Mouse (Mus musculus) cerebellum, adult 11 months (tissue): Measurements from ENCODE around the gene Rnf11.
A peak's percentile ranks its signal among the peaks of the same experiment; 100 is the strongest.

Source experiments
- DNase-seq: peaks from one replicate; pipeline ENCODE4 v3.0.0; 2022

Gene Rnf11

DNA sequence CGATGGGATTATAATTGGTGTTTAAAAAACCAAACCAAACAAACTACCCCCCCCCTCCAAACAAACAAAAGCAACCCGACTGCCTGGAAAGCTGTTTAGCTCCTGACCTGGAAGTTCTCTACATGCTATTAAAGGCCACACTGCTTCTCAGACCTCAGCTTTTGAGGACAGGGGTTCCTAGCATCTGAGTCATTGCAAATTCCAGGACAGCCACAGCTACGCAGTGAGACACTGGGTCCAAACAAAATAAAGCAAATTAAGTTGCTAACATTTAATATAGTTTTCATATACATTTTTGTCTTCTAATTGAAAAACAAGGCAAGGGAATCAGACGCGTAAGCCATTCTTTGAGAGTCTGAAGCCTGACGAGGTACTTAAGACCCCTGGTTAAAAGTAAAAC, 40.1 kb downstream of the Rnf11 start:
- no peak for DNase-seq

DNA sequence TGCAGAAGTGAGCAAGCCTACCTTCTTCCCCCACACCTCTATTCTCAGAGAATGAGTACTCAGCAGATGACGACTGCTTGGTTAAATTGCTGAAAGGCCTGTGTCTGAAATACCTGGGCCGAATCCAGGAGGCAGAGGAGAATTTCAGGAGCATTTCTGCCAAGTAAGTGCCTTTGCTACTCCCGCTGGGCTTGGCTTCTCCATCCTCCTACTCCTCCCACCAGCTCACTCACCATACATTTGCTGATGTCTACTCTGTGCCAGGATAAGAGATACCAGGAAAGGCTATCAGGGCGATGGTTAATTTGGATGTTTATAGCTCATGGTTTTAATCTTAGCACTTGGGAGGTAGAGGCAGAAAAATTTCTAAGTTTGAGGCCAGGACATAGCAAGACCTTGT, 41.9 kb downstream of the Rnf11 start:
- DNase-seq = peak; percentile 52

DNA sequence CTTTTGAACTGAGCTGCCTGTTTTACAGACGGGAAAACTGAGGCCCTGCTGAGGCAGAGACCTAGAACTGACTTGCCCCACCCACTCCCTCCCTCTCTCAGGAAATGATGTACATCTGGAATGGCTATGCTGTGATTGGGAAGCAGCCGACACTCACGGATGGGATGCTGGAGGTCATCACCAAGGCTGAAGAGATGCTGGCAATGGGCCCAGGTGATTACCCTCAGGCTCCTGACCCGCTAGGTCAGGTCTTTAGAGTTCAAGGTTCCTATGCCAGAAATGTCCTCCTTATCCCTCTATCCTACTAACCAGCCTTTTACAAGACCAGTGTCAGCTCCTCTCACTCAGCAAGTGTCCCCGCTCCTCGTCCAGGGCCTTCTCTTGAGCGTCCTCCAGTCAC, 42.4 kb downstream of the Rnf11 start:
- no peak for DNase-seq

DNA sequence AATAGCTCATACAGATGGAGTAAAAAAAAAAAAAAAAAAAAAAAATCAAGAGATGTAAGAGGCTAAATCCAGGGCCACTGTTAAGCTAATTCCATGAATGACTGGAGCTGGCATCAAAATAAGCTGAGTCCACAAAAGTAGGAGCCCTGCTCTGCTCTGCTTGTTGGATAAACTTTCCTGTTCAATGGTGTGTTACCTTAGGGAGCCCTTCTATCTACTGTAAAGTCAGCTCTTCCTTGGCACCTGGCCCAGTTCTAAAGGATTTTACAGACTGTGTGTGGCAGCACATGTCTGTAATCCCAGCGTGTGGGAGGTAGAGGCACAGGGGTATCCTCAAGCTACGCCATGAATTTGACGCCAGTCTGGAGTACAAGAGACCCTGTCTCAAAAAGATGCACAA, 43.5 kb downstream of the Rnf11 start:
- DNase-seq = no peak

DNA sequence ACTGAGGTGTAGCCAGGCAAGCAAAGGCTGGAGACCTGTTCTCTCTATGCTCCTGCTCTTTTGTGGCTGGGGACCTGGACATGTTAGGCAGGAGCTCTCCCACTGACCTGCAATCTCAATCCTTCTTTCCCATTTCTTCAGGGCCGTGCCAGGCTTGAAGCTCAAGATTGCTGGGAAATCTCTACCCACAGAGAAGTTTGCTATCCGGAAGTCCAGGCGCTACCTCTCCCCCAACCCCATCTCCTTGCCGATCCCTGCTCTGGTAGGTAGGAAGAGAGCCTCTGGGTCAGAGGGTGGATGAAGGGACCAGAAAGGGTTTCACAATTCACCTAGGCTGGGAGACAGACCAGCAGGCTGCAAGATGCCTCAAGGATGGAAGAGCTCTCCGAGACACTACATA, 44.1 kb downstream of the Rnf11 start:
- DNase-seq = no peak

DNA sequence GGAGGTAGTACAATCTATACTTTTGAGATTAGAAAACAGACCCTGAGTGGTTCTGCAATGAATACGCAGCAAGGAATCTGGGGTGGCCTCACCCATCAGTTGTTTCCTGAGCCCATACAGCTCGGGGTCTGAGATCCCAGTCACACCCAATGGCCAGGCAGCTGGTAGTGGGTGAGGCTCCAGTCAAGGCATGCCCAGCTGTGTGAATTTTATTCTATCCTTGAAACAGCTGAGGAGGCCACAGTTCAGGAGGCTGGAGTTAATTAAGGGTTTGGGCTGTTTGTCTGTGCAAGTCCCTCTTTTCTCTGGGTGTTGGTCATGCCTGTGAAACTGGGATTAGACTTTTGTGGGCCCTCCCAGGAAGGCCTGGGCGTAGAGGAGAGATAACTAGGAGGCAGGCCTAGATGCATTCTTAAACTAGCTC, 44.7 kb downstream of the Rnf11 start:
- DNase-seq = no peak

GRCm38 (mm10) chr4:109439101-109439500, 45.4 kb downstream of the Rnf11 start:
- no peak for DNase-seq

DNA sequence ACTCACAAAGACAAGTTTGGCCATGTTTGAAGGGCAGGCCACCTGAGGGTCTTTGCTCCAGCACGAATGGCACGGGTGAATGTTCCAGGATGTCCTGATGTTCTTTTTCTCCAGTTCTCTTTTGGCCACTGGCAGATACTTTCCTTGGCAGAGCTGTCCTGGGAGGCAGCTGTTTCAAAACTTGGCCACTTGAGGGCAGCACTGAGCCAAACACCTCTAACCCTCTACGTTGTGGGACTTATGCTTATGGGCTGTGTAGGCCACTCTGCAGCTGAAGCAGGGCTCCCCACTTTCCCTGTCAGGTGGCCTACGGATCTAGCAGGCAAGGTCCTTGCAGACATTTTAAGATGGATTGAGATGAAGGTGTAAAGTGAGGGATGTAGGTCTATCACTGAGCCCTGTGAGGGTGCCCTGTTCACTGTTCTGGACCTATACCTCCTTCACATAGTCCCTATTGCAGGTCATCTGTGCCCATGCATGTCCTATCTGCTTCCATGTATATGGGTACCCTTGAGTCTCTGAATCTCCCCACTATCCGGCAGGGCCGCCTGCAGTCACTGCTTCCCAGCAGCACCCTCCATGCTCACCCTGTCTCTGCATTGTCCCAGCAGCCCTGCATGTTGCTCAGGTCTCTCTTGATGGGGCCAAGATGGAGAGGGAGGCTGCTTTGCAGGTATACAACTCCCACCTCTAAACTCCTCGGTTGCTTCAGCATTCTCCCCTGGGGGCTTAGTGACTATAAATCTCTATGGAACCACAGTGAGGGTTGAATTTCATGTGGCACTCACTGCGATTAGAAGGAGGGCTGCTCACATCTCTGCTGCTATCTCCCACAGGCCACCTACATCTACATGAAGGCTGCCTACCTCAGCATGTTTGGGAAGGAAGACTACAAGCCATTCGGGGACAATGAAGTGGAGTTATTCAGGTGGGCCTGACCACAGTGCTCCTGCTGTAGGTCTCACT, 46.3 kb downstream of the Rnf11 start:
- peak; percentile 54 for DNase-seq

DNA sequence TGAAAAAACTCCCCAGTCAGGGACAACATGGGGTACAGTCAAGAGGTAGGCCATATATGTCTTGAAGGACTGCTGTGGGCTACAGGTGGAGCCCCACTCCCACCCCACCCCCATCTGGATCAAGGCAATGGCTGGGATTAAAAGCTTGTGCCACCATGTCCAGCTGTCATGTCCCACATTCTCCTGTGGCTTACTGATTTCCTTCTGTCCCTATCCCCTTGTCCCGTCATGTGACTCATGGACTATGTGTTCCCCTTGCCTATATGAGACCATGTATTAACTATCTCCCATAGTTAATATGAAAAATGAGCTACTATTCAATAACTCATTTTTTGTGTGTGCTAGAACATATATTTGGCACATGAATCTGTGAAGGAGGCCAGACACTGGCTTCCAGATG, 50.3 kb downstream of the Rnf11 start:
- no peak for DNase-seq

GRCm38 (mm10) chr4:109433641-109434040, 50.9 kb downstream of the Rnf11 start:
- DNase-seq = no peak

DNA sequence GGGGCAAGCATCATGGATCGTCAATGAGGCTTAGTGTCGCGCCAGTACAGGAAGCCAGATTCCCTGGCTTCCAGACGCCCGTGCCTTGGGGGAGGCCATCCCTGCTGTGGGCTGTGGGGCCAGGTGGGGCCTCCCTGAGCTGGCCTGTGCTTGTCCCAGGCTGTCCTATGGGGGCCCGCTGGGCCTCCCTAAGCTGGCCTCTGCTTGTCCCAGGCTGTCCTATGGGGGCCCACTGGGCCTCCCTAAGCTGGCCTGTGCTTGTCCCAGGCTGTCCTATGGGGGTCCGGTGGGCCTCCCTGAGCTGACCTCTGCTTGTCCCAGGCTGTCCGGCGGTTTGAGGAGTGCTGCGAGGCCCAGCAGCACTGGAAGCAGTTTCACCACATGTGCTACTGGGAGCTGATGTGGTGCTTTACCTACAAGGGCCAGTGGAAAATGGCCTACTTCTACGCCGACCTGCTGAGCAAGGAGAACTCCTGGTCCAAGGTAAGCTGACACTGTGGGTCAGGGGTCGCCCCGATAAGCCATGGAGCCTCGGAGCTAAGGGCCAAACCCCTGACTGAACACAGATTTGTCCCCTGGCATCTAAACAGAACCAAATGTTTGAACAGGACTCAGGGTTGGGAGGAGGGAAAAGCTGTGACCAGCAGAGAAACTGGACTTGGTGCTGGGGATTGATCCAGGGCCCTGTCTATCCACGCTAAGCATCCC, 51.7 kb downstream of the Rnf11 start:
- no peak for DNase-seq

DNA sequence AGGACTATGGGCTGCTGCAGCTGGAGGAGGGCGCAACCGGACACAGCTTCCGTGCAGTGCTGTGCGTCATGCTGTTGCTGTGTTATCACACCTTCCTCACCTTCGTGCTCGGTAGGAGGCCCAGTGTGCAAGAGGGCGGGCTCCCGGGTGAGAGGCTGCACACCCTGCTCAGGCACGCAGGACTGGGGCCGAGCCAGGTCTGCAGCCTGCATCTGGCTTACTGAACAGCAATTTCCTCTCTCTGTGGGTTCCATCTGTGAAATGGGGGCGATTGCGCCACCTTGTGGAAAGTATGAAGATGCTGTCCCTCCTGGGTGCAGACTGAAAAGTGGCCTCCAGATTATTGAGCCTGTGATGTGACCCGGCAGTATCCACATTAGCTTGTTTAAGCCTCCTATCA, 53.7 kb downstream of the Rnf11 start:
- DNase-seq = peak; percentile 49

DNA sequence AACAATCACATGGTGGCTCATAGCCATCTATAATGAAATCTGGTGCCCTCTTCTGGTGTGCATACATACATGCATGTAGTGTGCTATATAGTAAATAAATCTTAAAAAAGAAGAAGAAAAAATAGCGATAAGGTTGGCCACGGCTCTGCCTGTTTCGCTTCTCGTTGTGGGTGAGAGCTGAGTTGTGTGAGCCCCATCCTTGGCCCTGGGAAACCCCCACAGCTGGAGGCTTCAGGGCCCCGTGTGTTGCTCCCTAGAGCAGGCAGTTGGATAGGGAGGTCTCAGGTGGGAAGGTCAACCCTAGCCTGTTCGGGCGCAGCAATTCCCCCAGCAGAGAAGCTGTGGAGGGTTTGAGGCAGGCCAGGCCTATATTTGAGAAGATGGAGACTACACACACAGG, 54.3 kb downstream of the Rnf11 start:
- no peak for DNase-seq

GRCm38 (mm10) chr4:109427058-109427457, 57.5 kb downstream of the Rnf11 start:
- DNase-seq = no peak

DNA sequence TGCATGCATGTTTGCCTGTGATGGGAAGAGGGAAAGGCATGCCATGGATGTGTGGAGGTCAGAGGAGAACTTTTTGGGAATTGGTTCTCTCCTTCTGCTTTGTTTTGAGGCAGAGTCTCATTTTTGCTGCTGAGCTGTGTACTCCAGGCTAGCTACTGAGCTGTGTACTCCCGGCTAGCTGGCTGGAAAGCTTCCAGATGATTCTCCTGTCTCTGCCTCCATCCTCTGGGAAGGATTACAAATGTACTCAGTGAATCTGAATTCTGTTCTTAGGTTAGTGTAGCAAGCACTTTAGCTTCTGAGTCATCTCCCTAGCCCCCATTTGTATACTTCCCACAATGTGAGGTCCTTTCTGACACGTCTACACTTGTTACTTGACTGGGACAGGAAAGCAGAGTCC, 61.1 kb downstream of the Rnf11 start:
- no peak for DNase-seq

GRCm38 (mm10) chr4:109422436-109422835, 62.1 kb downstream of the Rnf11 start:
- DNase-seq = no peak

GRCm38 (mm10) chr4:109421608-109422007, 62.9 kb downstream of the Rnf11 start:
- DNase-seq = no peak

- DNase-seq = no peak
These were observed 64.3 kb downstream of the Rnf11 start for GRCm38 (mm10) chr4:109420138-109420795.

- no peak for DNase-seq
These were observed 65.0 kb downstream of the Rnf11 start for GRCm38 (mm10) chr4:109419563-109419962.

- DNase-seq = no peak
These were observed 65.5 kb downstream of the Rnf11 start for GRCm38 (mm10) chr4:109419017-109419416.

- no peak for DNase-seq
These were observed 66.5 kb downstream of the Rnf11 start for GRCm38 (mm10) chr4:109417998-109418397.

GRCm38 (mm10) chr4:109412233-109412632, 72.3 kb downstream of the Rnf11 start:
- DNase-seq = no peak

DNA sequence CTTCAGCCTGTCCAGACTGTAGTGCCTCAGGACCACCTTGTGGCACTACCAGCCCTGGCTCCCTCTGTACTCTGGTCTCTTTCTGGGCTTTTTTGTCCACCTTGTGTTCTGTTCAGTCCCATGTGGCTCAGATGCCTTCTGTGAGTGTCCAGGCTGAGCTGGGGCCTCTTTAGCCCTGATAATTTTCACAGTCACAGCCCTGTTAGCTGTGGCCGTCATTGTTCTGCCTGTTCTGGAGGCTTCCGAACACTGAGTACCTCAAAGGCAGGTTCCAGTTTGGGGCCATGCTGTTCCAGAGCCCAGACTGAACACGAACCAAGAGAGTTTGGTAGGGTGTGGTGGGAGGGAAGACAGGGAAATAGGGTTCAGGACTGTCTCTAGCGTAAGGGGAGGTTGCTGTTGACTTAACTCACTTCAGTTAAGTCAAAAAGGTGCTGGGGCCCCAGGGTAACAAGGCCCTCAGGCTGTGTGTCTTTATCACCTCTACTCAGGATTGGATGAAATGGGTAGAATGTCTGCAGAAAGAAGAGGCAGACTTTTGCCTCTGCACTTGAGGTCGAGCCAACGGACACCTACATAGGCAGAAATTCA, 73.1 kb downstream of the Rnf11 start:
- DNase-seq = no peak
